Mouse (Mus musculus) frontal cortex, adult 2 months (tissue): ENCODE measurements around the gene Garnl3. TPM values are rescaled to one million over a fixed set of nuclear protein-coding genes. Genes with fewer than 3 reads are reported as not detected.
A peak's percentile ranks its signal among the peaks of the same experiment; 100 is the strongest.
"Not testable (repeated sequence)": the region's sequence is repeated elsewhere in the genome, so short reads cannot be mapped to it uniquely, and the experiment has no call there.

Source experiments
- DNase-seq, 2 experiments: peaks; one replicate each; pipeline ENCODE4 v3.0.0; 2022; ENCODE audit warnings: low spot score in 1 of 2; ENCODE audit errors: extremely low spot score in 1 of 2
- polyA plus RNA-seq: library from polyadenylated mRNA; depleted of rRNA; stranded (reverse); fragments of >200 nt; gene quantifications from 2 replicates; pipeline ENCODE4 v1.2.3, GENCODE M21; 2012

The Garnl3 gene
- polyA plus RNA-seq, 1 experiment = 76.2 TPM

GRCm38 (mm10) chr2:33090620-33091520, 40.6 kb downstream of the Garnl3 start:
- DNase-seq = peak; percentile 29 to 61

GRCm38 (mm10) chr2:33090033-33090400, 41.4 kb downstream of the Garnl3 start:
- DNase-seq = not testable (repeated sequence)

- DNase-seq = no peak
These were observed 42.0 kb downstream of the Garnl3 start for GRCm38 (mm10) chr2:33089356-33090032.

- DNase-seq = peak in 1 of 2 experiments; percentile 44
These were observed 44.6 kb downstream of the Garnl3 start for GRCm38 (mm10) chr2:33086671-33087363.

- DNase-seq = no peak
These were observed 45.3 kb downstream of the Garnl3 start for GRCm38 (mm10) chr2:33086016-33086596.

- no peak for DNase-seq
These were observed 47.2 kb downstream of the Garnl3 start for GRCm38 (mm10) chr2:33084221-33084620.

- no peak for DNase-seq
These were observed 51.3 kb downstream of the Garnl3 start for GRCm38 (mm10) chr2:33080166-33080565.

GRCm38 (mm10) chr2:33077252-33077651, 54.2 kb downstream of the Garnl3 start:
- DNase-seq = peak in 1 of 2 experiments; percentile 68

- DNase-seq = no peak
These were observed 56.5 kb downstream of the Garnl3 start for GRCm38 (mm10) chr2:33074931-33075330.

GRCm38 (mm10) chr2:33074188-33074587, 57.3 kb downstream of the Garnl3 start:
- DNase-seq = no peak

- no peak for DNase-seq
These were observed 59.1 kb downstream of the Garnl3 start for GRCm38 (mm10) chr2:33072333-33072732.

GRCm38 (mm10) chr2:33065610-33066009, 65.8 kb downstream of the Garnl3 start:
- no peak for DNase-seq

GRCm38 (mm10) chr2:33062744-33063143, 68.7 kb downstream of the Garnl3 start:
- DNase-seq = no peak

- peak; percentile 22 to 54 for DNase-seq
These were observed 72.5 kb downstream of the Garnl3 start for GRCm38 (mm10) chr2:33058926-33059325.

- no peak for DNase-seq
These were observed 73.9 kb downstream of the Garnl3 start for GRCm38 (mm10) chr2:33057514-33057913.

GRCm38 (mm10) chr2:33053966-33054365, 77.5 kb downstream of the Garnl3 start:
- DNase-seq = no peak

- DNase-seq = no peak
These were observed 84.1 kb downstream of the Garnl3 start for GRCm38 (mm10) chr2:33047360-33047759.

GRCm38 (mm10) chr2:33046919-33047318, 84.5 kb downstream of the Garnl3 start:
- no peak for DNase-seq

GRCm38 (mm10) chr2:33045899-33046298, 85.6 kb downstream of the Garnl3 start:
- no peak for DNase-seq

GRCm38 (mm10) chr2:33042781-33043180, 88.7 kb downstream of the Garnl3 start:
- DNase-seq = no peak

- no peak for DNase-seq
These were observed 89.9 kb downstream of the Garnl3 start for GRCm38 (mm10) chr2:33041571-33041970.
